Mouse (Mus musculus) megakaryocyte, embryonic 14.5 days (primary cell): ENCODE results near the gene Gpr50. TPM values are rescaled to one million over a fixed set of nuclear protein-coding genes. Genes with fewer than 3 reads are reported as not detected.

Source experiments
- H3K27me3 ChIP-seq: replicated peaks from 2 replicates; pipeline ENCODE3; 2012; ENCODE audit warnings: inconsistent platforms
- H3K36me3 ChIP-seq: replicated peaks from 2 replicates; pipeline ENCODE3; 2012; ENCODE audit warnings: low read length, inconsistent platforms, mixed read lengths
- H3K4me1 ChIP-seq: 2 replicates; pipeline ENCODE4 v1.6.1; 2012; ENCODE audit warnings: inconsistent platforms
- H3K4me3 ChIP-seq: replicated peaks from 2 replicates; pipeline ENCODE3; 2012; ENCODE audit warnings: moderate library complexity, mild to moderate bottlenecking, inconsistent platforms
- H3K9me3 ChIP-seq: 2 replicates; pipeline ENCODE4 v1.6.1; 2012; ENCODE audit warnings: inconsistent platforms
- FLI1 ChIP-seq: IDR thresholded peaks from 2 replicates; pipeline ENCODE4 v1.6.1; 2012; ENCODE audit warnings: low read length, inconsistent platforms, mixed read lengths
- GATA1 ChIP-seq: IDR thresholded peaks from 3 replicates; pipeline ENCODE4 v1.6.1; 2012; ENCODE audit warnings: mixed read lengths, low read length, inconsistent platforms, borderline replicate concordance
- polyA plus RNA-seq: library from polyadenylated mRNA; stranded (reverse); fragments of >175 nt; gene quantifications from 2 replicates; pipeline ENCODE4 v1.2.3, GENCODE M21; 2012; ENCODE audit warnings: low replicate concordance; ENCODE audit not compliant: insufficient read depth

Gene Gpr50
- polyA plus RNA-seq: not detected in 2 replicates

DNA sequence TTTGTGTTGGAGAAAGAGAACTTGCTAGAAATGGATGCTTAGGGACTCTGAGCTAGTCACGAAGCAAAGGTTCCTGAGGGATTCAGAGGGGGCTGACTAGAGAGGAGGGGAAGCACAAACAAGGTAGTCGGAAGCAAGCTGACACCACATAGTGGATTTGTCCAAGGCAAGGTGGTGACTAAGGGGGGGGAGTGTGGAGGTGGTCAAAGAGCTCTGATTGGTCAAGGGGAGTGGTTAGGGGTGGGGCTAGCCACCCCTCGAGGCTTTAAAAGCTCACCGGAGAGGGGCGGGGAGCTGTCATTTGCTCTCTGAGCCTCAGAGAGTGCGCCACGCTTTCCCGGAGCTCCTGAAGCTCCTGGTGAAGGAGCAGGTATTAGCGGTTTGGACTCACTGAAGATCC, at the start of gene Gpr50:
Gene Gpr50 (plus strand): TSS at position 294 of the 400 bp plus-strand sequence.
- Histone ChIP-seq H3K36me3 (no peaks in the 10 kb centered on the region), H3K27me3 (peaks cover 92% of the 10 kb centered on the region), H3K4me1 (no peaks in the 10 kb centered on the region), H3K9me3 (peaks cover 32% of the 10 kb centered on the region), H3K4me3 (peak within 1 kb of the TSS; percentile 23)
- TF ChIP-seq FLI1 (no peak), GATA1 (no peak)

DNA sequence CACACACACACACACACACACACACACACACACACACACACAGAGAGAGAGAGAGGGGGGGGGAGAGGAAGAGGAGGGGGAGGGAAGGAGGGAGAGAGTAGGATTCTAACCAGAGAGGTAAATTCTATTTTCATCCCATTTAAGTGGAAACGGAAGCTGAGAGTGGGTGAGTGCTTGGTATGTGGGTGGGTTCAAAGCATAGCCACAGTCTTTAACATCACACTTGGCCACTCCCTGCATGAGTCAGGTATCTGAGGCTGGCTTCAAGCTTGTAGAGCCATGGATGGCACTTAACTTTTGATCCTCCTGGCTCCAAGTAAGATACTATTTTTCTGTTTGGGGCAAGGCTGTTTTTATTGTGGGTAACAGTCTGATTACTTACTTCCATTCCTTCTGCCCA, 41.2 kb upstream of the Gpr50 start:
- peaks cover 35% of the 10 kb centered on the region for H3K27me3 ChIP-seq
- TF ChIP-seq GATA1 (no peak), FLI1 (no peak)
- H3K9me3 ChIP-seq: no peaks in the 10 kb centered on the region
- H3K36me3 ChIP-seq: no peaks in the 10 kb centered on the region
- H3K4me1 ChIP-seq: peaks cover 5% of the 10 kb centered on the region
- H3K4me3 ChIP-seq: no peak overlapping the region

DNA sequence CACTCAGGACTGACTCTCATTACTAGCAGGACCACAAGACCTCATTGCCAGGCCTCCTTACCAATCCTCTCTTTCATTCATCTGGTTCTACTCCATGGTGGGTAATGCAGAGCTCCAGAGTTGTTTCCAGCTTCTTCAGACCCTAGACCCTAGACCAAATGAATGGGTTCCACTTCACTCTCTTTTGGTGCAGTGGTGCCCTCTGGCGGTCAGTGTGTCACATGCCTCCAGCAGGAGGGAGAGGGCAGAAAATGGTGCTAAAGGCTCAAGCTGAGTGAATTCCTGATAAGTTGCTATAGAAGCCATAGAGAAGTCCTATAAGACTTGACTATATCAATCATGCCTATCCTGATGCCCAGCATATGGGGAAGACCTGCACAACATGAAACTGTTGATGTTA, 39.6 kb upstream of the Gpr50 start:
- Histone ChIP-seq H3K27me3 (peaks cover 30% of the 10 kb centered on the region), H3K4me3 (no peak overlapping the region), H3K4me1 (peaks cover 5% of the 10 kb centered on the region), H3K36me3 (no peaks in the 10 kb centered on the region), H3K9me3 (no peaks in the 10 kb centered on the region)
- TF ChIP-seq GATA1 (no peak), FLI1 (no peak)

DNA sequence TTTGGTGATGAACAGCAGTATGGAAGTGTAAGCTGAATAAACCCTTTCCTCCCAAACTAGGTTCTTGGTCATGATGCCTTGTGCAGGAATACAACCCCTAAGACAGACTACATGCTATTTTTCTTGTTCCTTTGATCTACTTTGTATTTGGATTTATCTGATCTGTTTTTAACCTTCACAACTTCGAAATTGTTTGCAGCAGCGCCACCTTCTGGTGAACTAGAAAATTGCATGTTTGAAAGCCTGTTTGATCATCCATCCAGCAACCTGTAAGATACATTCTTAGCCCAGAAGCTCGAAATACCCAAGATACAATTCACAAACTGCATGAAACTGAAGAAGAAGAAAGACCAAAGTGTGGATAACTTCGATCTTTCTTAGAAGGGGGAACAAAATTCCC, 35.2 kb upstream of the Gpr50 start:
- Histone ChIP-seq H3K36me3 (no peaks in the 10 kb centered on the region), H3K9me3 (no peaks in the 10 kb centered on the region), H3K27me3 (peaks cover 26% of the 10 kb centered on the region), H3K4me3 (no peak overlapping the region), H3K4me1 (no peaks in the 10 kb centered on the region)
- TF ChIP-seq FLI1 (no peak), GATA1 (no peak)

DNA sequence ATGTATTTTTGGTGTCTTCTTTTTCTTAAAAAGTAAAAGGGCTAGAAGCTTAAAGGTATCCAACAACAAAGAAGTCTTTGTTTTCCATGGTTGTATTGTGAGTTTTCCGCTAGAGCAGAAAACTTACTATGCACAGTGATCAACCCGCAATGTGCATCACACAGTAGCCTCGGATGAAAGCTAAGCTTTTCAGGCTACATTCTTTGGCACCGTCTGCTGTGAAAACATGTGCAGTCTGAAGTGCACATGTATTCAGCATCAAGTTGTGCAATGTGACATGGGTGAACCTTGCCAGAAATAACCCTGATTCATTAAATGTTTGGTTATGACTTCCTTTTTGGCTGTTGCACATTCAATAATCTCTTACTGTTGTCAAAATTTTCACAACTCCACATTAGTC, 32.8 kb upstream of the Gpr50 start:
- TF ChIP-seq GATA1 (no peak), FLI1 (no peak)
- Histone ChIP-seq H3K9me3 (no peaks in the 10 kb centered on the region), H3K4me3 (no peak overlapping the region), H3K36me3 (no peaks in the 10 kb centered on the region), H3K27me3 (peaks cover 16% of the 10 kb centered on the region), H3K4me1 (no peaks in the 10 kb centered on the region)

DNA sequence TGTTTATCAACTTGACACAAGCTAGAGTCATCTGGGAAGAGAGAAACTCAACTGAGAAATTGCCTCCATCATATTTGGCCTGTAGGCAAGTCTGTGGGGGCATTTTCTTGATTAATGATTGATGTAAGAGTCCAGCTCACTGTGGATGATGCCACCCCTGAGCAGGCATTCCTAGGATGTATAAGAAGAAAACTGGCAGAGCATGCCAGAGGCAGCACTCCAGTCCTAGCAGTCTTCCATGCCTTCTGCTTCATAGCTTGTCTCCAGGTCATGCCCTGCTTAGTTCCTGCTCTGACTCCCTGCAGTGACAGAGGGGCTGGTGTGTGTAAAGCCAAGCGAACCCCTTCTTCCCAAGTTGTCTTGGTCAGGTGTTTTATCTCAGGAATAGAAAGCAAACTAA, 32.3 kb upstream of the Gpr50 start:
- Histone ChIP-seq H3K4me1 (no peaks in the 10 kb centered on the region), H3K27me3 (peaks cover 18% of the 10 kb centered on the region), H3K9me3 (no peaks in the 10 kb centered on the region), H3K36me3 (no peaks in the 10 kb centered on the region), H3K4me3 (no peak overlapping the region)
- TF ChIP-seq FLI1 (no peak), GATA1 (no peak)

DNA sequence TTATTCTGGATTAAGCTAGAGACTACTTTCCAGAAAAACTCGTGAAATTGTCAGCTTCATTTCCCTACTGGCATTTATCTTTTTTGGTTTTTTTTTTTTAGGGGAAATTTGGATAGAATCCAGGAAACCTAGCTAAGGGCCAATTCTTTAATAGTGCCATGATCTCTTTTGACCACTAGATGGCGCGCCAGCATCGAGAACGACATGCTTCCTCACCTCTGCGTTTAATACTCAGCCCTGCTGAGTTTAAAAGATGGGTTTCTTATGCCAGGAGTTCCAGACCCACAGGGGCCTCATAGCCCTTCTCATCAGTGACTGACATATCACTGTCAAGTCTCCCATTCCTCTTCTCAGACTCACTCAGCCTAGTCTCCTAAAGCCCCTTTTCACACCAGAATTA, 15.5 kb upstream of the Gpr50 start:
- no peak overlapping the region for H3K4me3 ChIP-seq
- TF ChIP-seq GATA1: no peak
- H3K27me3 ChIP-seq: peaks cover 18% of the 10 kb centered on the region
- no peaks in the 10 kb centered on the region for H3K36me3 ChIP-seq
- H3K9me3 ChIP-seq: no peaks in the 10 kb centered on the region
- H3K4me1 ChIP-seq: 0 out of 2 replicates have a peak, but pooled peaks cover 4% of the 10 kb centered on the region

DNA sequence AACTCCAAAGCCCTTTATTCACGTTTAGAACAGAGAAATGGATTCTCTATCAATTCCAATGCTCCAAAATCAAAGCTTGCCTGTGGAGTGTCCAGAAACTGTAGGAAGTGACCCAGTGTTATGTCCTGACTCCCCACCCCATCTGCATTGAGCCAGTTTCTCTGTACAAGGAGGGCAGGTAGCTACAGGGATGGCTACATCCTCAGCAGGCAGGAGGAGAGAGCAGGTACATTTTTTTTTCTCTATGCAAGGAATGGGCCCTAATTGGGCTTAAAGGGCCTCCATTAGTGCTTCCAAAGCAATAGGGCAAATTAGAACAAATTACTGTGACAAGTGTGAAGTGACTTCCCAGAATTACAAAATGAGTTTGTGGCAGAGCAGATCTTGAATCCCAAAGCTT, 15.0 kb upstream of the Gpr50 start:
- TF ChIP-seq GATA1 (no peak), FLI1 (no peak)
- H3K4me3 ChIP-seq: no peak overlapping the region

DNA sequence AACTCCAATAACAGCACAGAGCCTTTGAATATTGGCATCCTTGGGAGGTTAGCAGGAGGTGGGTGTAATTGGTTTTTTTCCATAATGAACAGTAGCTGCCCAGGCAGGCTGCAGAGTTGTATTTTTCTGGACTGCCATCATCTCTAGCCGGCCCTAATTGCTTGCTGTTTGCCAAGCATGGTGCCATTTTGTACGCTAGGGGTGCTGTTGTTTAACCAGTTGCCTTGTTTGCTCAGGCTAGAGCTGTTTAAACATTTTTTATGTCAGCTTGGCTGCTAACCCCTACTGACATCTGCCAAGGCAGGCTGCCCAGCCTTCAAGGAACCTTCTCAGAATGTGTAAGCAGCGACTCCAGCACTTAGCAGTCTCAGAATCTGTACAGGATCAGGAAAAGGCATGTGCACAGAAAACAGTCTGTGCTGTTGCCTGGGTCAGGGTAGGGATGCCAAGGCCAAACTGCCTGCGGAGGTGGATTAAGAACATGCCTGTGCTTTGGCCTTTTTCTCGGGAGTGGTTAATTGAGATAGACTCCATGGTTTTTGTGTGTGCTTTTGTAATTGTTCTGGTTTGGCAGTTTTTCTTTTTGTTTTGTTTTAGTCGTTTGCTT, 14.5 kb upstream of the Gpr50 start:
- TF ChIP-seq FLI1 (no peak), GATA1 (no peak)
- Histone ChIP-seq H3K4me3 (no peak overlapping the region), H3K27me3 (peaks cover 20% of the 10 kb centered on the region), H3K4me1 (0 out of 2 replicates have a peak, but pooled peaks cover 4% of the 10 kb centered on the region), H3K36me3 (no peaks in the 10 kb centered on the region), H3K9me3 (no peaks in the 10 kb centered on the region)

More for the DNA sequence above, 15.0 kb upstream of the Gpr50 start:
- Histone ChIP-seq H3K36me3 (no peaks in the 10 kb centered on the region), H3K9me3 (no peaks in the 10 kb centered on the region), H3K4me1 (0 out of 2 replicates have a peak, but pooled peaks cover 4% of the 10 kb centered on the region), H3K27me3 (peaks cover 20% of the 10 kb centered on the region)

DNA sequence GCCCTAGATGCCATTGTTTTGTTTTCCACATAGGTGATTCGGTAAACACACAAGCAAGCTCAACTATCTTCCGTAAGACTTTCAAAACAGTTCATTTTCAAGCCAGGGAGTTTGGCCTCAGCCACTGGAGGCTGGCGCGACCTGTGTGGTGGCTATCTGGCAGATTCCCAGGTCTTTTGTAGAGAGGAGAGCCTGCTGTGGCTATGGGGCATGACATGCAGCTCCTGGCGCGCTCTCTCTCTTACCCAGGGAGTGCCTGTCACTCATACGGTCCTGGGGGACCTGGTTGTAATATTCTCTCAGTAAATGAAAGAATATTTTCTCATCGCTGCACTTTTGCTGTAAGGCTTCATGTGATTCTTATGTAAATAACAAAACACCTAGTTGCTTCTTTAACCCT, 13.5 kb upstream of the Gpr50 start:
- H3K4me3 ChIP-seq: no peak overlapping the region
- 0 out of 2 replicates have a peak, but pooled peaks cover 4% of the 10 kb centered on the region for H3K4me1 ChIP-seq
- no peak for TF ChIP-seq GATA1
- TF ChIP-seq FLI1: no peak
- H3K36me3 ChIP-seq: no peaks in the 10 kb centered on the region
- H3K27me3 ChIP-seq: peaks cover 20% of the 10 kb centered on the region
- no peaks in the 10 kb centered on the region for H3K9me3 ChIP-seq

DNA sequence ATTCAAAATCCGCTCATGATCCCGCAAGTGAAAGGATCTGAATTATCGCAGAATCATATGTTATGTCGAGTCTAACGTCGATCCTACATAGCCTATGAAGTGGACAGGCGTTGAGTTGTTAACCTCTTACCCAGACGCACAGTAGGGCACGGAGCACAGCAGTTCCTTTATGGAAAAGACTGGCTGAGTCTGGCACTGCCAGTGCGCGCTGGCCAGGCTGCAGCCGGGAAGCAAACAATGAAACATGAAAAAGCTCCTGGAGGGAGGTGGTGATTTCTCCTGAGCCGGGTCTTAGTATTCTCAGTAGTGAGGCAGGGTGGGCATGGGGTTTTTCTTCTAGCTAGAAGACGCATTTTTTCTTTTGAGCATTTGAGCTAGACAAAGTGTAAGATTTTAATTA, 1.7 kb upstream of the Gpr50 start:
- no peaks in the 10 kb centered on the region for H3K36me3 ChIP-seq
- peaks cover 30% of the 10 kb centered on the region for H3K9me3 ChIP-seq
- no peak overlapping the region for H3K4me3 ChIP-seq
- TF ChIP-seq FLI1 (no peak), GATA1 (no peak)
- H3K4me1 ChIP-seq: no peaks in the 10 kb centered on the region
- peaks cover 87% of the 10 kb centered on the region for H3K27me3 ChIP-seq
